Mouse (Mus musculus) hindbrain, embryonic 16.5 days (tissue): ENCODE results near the gene Rbl1. TPM values are rescaled to one million over a fixed set of nuclear protein-coding genes. Genes with fewer than 3 reads are reported as not detected.

Experiments
- ATAC-seq: fragments of 200-750 bp; cut with Nextera tagmentation; 2 replicates; pipeline ENCODE4 v1.8.0; 2017; ENCODE audit warnings: moderate TSS enrichment, moderate library complexity
- H3K27ac ChIP-seq: fragments of 300-500 bp; sonication (generic); 2 replicates; pipeline ENCODE4 v1.5.1; 2014; ENCODE audit warnings: low read depth, mild to moderate bottlenecking, control low read depth, low read length, moderate library complexity
- H3K27me3 ChIP-seq: fragments of 300-500 bp; sonication (generic); replicated peaks from 2 replicates; pipeline ENCODE4 v1.6.1; 2014; ENCODE audit warnings: low read length; ENCODE audit not compliant: control insufficient read depth, insufficient read depth
- H3K36me3 ChIP-seq: fragments of 300-500 bp; sonication (generic); 2 replicates; pipeline ENCODE4 v1.6.1; 2014; ENCODE audit warnings: mild to moderate bottlenecking, low read length, moderate library complexity, mixed read lengths; ENCODE audit not compliant: control insufficient read depth, insufficient read depth
- H3K4me1 ChIP-seq: fragments of 300-500 bp; sonication (generic); 2 replicates; pipeline ENCODE4 v1.6.1; 2014; ENCODE audit warnings: low read depth, low read length; ENCODE audit not compliant: control insufficient read depth, insufficient read depth
- H3K4me2 ChIP-seq: fragments of 300-500 bp; sonication (generic); 2 replicates; pipeline ENCODE4 v1.6.1; 2014; ENCODE audit warnings: mild to moderate bottlenecking, low read length, control low read depth, moderate library complexity
- H3K4me3 ChIP-seq: fragments of 300-500 bp; sonication (generic); 2 replicates; pipeline ENCODE4 v1.5.1; 2014; ENCODE audit warnings: mild to moderate bottlenecking, low read length, control low read depth, moderate library complexity
- H3K9ac ChIP-seq: fragments of 300-500 bp; sonication (generic); 2 replicates; pipeline ENCODE4 v1.6.1; 2014; ENCODE audit warnings: low read depth, mild to moderate bottlenecking, control low read depth, low read length, moderate library complexity
- H3K9me3 ChIP-seq: fragments of 300-500 bp; sonication (generic); 2 replicates; pipeline ENCODE4 v1.6.1; 2014; ENCODE audit warnings: mild to moderate bottlenecking, low read length, moderate library complexity; ENCODE audit not compliant: control insufficient read depth
- WGBS: fragments of 180-500 bp; shearing (Covaris S2); extraction: QIAGEN DNeasy Blood & Tissue Kit; methylation state at CpG from one replicate; pipeline ENCODE4 v1.1.7; 2014; 5-methylcytosine and 5-hydroxymethylcytosine counted together
- polyA plus RNA-seq: library from polyadenylated mRNA; unstranded; fragments of >200 nt; fragmentation: Nextera tagmentation; extraction: Ambion mirVana; gene quantifications from 2 replicates; pipeline ENCODE4 v1.2.1, GENCODE M21; 2015

The Rbl1 gene
- polyA plus RNA-seq, 1 experiment from 2014 or later: 4.7 TPM

- ATAC-seq: no peak
- no peaks in the 10 kb centered on the region for H3K27me3 ChIP-seq
- H3K4me3 ChIP-seq: no peak overlapping the region
- H3K4me1 ChIP-seq: no peaks in the 10 kb centered on the region
- no peaks in the 10 kb centered on the region for H3K9me3 ChIP-seq
- no peak overlapping the region for H3K27ac ChIP-seq
- 94% methylated on average over 1 of the region's 1 CpGs for whole genome bisulfite sequencing
- no peak overlapping the region for H3K4me2 ChIP-seq
- peaks cover 12% of the 10 kb centered on the region for H3K36me3 ChIP-seq
- H3K9ac ChIP-seq: no peak overlapping the region
These were observed 48.3 kb downstream of the Rbl1 start for GRCm38 (mm10) chr2:157156079-157156478.

- no peaks in the 10 kb centered on the region for H3K9me3 ChIP-seq
- H3K4me2 ChIP-seq: no peak overlapping the region
- H3K4me3 ChIP-seq: no peak overlapping the region
- H3K9ac ChIP-seq: no peak overlapping the region
- no peak overlapping the region for H3K27ac ChIP-seq
- H3K27me3 ChIP-seq: no peaks in the 10 kb centered on the region
- no peaks in the 10 kb centered on the region for H3K4me1 ChIP-seq
- H3K36me3 ChIP-seq: peaks cover 6% of the 10 kb centered on the region
- no peak for ATAC-seq
- WGBS: 85% methylated on average over 2 of the region's 2 CpGs
These were observed 51.1 kb downstream of the Rbl1 start for GRCm38 (mm10) chr2:157153235-157153634.

- Histone ChIP-seq H3K27ac (no peak overlapping the region), H3K4me3 (no peak overlapping the region), H3K27me3 (no peaks in the 10 kb centered on the region), H3K4me2 (no peak overlapping the region), H3K9ac (no peak overlapping the region), H3K4me1 (no peaks in the 10 kb centered on the region), H3K36me3 (peaks cover 4% of the 10 kb centered on the region; the same call in 1 of the 2 replicates), H3K9me3 (no peaks in the 10 kb centered on the region)
- WGBS: 94% methylated on average over 5 of the region's 5 CpGs
- ATAC-seq: no peak
These were observed 55.9 kb downstream of the Rbl1 start for GRCm38 (mm10) chr2:157148417-157148816.

- Histone ChIP-seq H3K9me3 (no peaks in the 10 kb centered on the region), H3K27me3 (no peaks in the 10 kb centered on the region), H3K27ac (no peak overlapping the region), H3K4me2 (no peak overlapping the region), H3K9ac (no peak overlapping the region), H3K36me3 (peaks cover 4% of the 10 kb centered on the region; the same call in 1 of the 2 replicates), H3K4me3 (no peak overlapping the region), H3K4me1 (no peaks in the 10 kb centered on the region)
- 89% methylated on average over 9 of the region's 9 CpGs for WGBS
- ATAC-seq: no peak
These were observed 56.8 kb downstream of the Rbl1 start for GRCm38 (mm10) chr2:157147397-157148020.

- Histone ChIP-seq H3K36me3 (peaks cover 2% of the 10 kb centered on the region; the same call in 1 of the 2 replicates), H3K4me2 (no peak overlapping the region), H3K9me3 (no peaks in the 10 kb centered on the region), H3K27me3 (no peaks in the 10 kb centered on the region), H3K4me1 (no peaks in the 10 kb centered on the region), H3K9ac (no peak overlapping the region), H3K4me3 (no peak overlapping the region), H3K27ac (no peak overlapping the region)
- ATAC-seq: no peak
- WGBS: 100% methylated on average over 1 of the region's 1 CpGs
These were observed 59.2 kb downstream of the Rbl1 start for GRCm38 (mm10) chr2:157145173-157145572.

- Histone ChIP-seq H3K4me3 (no peak overlapping the region), H3K27ac (no peak overlapping the region), H3K9me3 (no peaks in the 10 kb centered on the region), H3K36me3 (no peaks in the 10 kb centered on the region; the same call in 1 of the 2 replicates), H3K4me2 (no peak overlapping the region), H3K27me3 (no peaks in the 10 kb centered on the region), H3K4me1 (no peaks in the 10 kb centered on the region), H3K9ac (no peak overlapping the region)
- WGBS: 78% methylated on average over 5 of the region's 5 CpGs
- ATAC-seq: no peak
These were observed 60.2 kb downstream of the Rbl1 start for GRCm38 (mm10) chr2:157144132-157144531.

GRCm38 (mm10) chr2:157141962-157142361 is 62.4 kb downstream of the Rbl1 start:
- no peak overlapping the region for H3K4me2 ChIP-seq
- H3K9me3 ChIP-seq: no peaks in the 10 kb centered on the region
- no peaks in the 10 kb centered on the region for H3K27me3 ChIP-seq
- no peaks in the 10 kb centered on the region for H3K4me1 ChIP-seq
- WGBS: 83% methylated on average over 4 of the region's 4 CpGs
- no peak overlapping the region for H3K9ac ChIP-seq
- no peak overlapping the region for H3K27ac ChIP-seq
- no peak overlapping the region for H3K4me3 ChIP-seq
- no peaks in the 10 kb centered on the region; the same call in 1 of the 2 replicates for H3K36me3 ChIP-seq
- ATAC-seq: no peak

- H3K4me3 ChIP-seq: no peak overlapping the region
- H3K27me3 ChIP-seq: no peaks in the 10 kb centered on the region
- no peaks in the 10 kb centered on the region for H3K9me3 ChIP-seq
- H3K27ac ChIP-seq: no peak overlapping the region
- 94% methylated on average over 5 of the region's 5 CpGs for WGBS
- H3K9ac ChIP-seq: no peak overlapping the region
- ATAC-seq: no peak
- no peaks in the 10 kb centered on the region for H3K36me3 ChIP-seq
- H3K4me1 ChIP-seq: no peaks in the 10 kb centered on the region; the same call in none of the 2 replicates
- H3K4me2 ChIP-seq: no peak overlapping the region
These were observed 65.0 kb downstream of the Rbl1 start for GRCm38 (mm10) chr2:157139251-157139802.

GRCm38 (mm10) chr2:157138808-157139207 is 65.5 kb downstream of the Rbl1 start:
- no peak overlapping the region for H3K27ac ChIP-seq
- H3K4me2 ChIP-seq: no peak overlapping the region
- no peak for ATAC-seq
- no peaks in the 10 kb centered on the region for H3K27me3 ChIP-seq
- H3K4me3 ChIP-seq: no peak overlapping the region
- H3K9ac ChIP-seq: no peak overlapping the region
- H3K36me3 ChIP-seq: no peaks in the 10 kb centered on the region
- WGBS: 83% methylated on average over 5 of the region's 5 CpGs
- H3K4me1 ChIP-seq: peaks cover 3% of the 10 kb centered on the region
- H3K9me3 ChIP-seq: no peaks in the 10 kb centered on the region
